Mouse (Mus musculus) splenic B cell, adult 2 months (primary cell): ENCODE data around the gene Zc2hc1b.

Source experiments
- DNase-seq: peaks from one replicate; pipeline ENCODE4 v3.0.0-alpha.2; 2011; ENCODE audit warnings: low read depth, low spot score
- H3K27me3 ChIP-seq: 2 replicates; pipeline ENCODE4 v1.6.1; 2012; ENCODE audit warnings: mild to moderate bottlenecking, low read length, moderate library complexity, mixed read lengths; ENCODE audit not compliant: control insufficient read depth, poor library complexity, insufficient read depth, severe bottlenecking
- H3K36me3 ChIP-seq: 2 replicates; pipeline ENCODE4 v1.6.1; 2012; ENCODE audit warnings: mild to moderate bottlenecking, low read length, moderate library complexity, mixed read lengths; ENCODE audit not compliant: control insufficient read depth, poor library complexity, insufficient read depth, severe bottlenecking

The Zc2hc1b gene

DNA sequence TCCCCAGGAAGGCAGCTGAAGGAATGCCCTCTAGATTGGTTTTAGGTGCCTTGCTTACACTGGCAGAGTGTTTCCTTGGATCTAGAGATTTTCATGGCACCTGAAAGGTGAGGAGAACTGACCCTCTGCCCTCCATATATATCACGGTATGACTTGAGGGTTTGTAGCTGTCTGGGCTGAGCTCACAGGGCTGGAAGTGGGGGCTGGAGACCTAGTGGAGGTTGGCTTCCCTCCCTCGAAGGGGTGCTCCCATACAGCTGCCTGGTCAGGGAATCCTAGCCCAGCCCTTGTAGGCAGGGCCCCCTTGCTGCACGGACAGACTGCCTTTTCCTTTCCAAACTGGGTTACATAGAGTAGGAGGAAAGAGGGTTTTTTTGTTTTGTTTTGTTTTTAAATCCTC, 65.0 kb downstream of the Zc2hc1b start:
- Histone ChIP-seq H3K36me3 (no peaks in the 10 kb centered on the region), H3K27me3 (no peaks in the 10 kb centered on the region)
- no peak for DNase-seq

DNA sequence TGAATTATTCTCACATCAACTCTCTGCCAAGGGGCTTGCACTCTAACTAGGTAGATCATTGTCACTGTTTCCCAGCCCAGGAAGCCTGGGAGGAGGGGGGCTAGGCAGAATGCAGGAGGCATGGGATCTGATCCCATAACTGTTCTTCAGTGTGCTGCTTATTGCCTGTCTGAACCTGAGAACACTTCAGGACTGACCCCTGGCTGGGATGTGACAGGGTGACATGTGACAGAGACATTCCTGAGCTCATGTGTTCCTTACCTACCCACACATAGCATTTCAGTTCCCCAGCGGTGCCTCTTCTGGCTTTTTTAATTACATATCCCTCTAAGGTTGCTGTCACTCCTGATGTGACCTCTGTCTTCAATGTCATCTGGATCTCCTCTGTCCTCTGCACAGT, 68.0 kb downstream of the Zc2hc1b start:
- H3K27me3 ChIP-seq, result no peaks in the 10 kb centered on the region
- no peak for DNase-seq
- H3K36me3 ChIP-seq, result no peaks in the 10 kb centered on the region

DNA sequence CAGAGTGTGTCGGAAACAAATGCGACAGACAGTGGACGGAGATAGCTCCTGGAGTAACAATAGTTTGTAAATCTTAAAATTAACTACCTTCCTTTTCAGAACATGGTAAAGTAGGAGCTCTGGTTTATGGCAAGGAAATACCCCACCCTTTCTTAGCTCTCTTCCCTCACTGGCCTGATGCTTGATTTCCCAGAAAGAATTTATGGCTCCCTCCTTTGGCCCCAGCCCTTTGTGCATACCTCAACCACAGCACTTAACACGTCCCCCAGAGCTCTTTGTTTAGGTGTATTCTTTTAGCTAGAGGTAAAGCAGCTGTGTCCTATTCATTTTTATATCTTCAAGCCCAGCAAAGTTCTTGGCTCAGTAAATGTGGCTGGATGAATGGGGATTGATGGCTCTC, 69.0 kb downstream of the Zc2hc1b start:
- Histone ChIP-seq H3K27me3 (no peaks in the 10 kb centered on the region), H3K36me3 (no peaks in the 10 kb centered on the region)
- no peak for DNase-seq

DNA sequence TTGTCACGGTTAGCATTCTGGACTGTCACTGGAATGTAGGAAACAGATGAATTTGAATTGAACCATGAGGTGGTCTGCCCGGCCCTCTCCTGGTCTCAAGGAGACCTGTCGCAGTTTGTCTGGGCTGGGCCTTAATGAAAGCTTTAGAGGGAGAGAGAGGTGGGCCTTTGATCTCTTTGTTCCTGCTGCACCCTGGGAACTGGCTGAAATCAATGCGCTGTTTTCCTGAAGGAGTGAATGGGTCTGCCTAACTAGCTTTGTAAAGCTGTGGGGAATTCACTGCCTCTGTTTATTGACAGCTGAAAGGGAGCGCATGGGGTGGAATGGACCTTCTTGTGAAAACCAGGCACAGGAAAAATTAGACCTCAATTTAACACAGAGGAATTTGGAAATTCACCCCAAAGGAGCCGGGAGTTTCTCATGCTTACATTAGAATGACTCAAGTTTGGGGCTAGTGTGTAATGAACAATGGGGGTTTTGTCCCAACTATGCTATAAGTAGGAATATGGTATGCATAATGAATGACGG, 69.7 kb downstream of the Zc2hc1b start:
- no peak for DNase-seq
- Histone ChIP-seq H3K27me3 (no peaks in the 10 kb centered on the region), H3K36me3 (no peaks in the 10 kb centered on the region)

DNA sequence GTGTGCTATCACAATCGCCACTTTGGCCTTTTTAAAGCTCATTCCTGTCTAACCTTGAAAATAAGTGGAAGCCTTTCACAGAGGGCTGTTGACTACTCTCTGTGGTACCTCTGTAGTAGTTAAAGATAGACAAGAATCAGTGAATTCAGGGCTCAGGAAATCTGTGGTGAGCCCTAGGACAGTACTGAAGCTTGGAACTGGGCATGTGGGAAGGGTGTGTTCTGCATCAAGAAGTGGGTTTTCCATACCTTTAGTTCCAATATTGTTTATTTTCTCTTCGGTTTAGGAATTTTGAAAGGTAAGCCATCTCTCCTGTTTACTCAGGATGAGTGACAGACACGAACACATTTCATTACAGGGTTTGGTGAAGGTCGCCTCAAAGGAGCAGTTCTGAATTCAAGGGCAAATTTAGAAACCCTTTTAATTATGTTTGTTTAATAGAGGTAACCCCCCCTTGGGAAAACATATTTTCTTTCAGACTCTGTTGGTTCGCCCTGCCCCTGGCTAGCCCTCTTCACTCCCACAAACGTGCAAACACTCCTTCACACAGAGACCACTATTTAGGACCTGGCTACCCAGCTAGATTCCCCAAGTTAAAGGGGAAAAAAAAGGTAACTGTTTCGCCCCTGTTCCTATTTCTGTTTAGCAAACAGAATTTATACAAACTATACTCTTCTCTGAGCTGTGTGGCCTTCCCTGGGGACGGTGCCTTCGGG, 70.8 kb downstream of the Zc2hc1b start:
- no peak for DNase-seq
- Histone ChIP-seq H3K36me3 (no peaks in the 10 kb centered on the region), H3K27me3 (no peaks in the 10 kb centered on the region)

DNA sequence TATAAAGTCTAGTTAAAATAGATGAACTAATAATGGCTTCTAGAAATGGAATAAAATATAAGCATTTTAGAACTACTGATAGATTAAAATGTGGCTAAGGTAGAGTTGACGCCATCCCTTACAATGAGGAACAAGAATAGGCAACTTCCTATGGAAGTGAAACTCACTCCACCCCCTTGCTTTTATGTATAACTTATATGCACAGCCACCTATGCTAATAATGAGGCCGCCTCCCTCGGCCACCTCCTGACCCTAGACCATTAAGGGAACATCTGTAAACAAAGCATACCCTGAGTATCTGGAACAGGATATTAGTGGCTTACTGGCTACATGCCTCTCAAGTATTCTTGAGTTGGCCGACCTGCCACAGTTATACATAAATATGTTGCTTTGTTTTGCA, 74.0 kb downstream of the Zc2hc1b start:
- Histone ChIP-seq H3K27me3 (no peaks in the 10 kb centered on the region), H3K36me3 (no peaks in the 10 kb centered on the region)
- peak; percentile 61 for DNase-seq

DNA sequence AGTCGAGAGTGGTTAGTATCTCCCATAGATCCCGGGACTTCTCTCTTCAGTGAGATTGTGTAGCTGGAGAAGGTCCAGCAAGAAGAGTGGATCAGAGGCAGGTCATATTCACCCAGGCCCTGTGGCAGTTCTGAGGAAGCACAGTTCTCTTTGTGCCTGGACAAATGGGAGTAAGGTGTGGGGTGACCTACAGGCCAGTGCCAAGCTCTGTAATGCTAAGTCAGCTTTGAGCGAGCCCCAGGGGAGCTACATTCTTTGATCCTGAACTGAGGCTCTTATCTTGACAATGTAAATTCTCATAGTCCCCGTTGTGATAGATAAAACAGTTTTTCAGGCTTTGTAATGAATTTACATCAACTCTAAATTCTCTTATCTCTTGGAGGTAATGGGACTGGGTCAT, 75.5 kb downstream of the Zc2hc1b start:
- Histone ChIP-seq H3K27me3 (no peaks in the 10 kb centered on the region), H3K36me3 (no peaks in the 10 kb centered on the region)
- no peak for DNase-seq

DNA sequence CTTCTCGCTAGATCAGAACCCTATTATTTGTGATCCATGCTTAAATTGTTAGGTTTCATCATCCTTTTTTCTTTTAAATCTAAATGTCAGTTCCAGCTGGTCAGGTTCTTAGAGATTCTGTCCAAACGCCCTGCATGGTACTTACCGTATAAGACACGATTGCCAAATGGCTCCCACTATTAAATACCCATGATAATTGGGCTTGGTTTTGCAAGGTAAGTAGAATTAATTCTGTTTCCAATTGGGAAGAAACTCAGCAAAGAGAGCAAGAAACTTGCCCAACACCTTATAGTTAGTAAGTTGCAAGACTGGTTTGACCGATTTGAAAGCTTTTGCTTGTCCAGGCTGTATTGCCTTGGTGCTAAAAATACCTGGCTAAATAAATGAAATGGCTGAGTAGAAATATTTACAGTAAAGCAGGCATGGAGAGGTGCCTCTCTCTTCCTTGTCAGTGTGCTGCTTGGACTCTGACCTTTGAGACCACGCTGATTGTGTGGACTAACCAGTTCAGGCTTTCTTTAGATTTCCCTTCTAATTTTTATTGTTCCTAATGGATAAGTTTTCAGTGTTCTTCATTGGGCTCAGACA, 77.7 kb downstream of the Zc2hc1b start:
- no peak for DNase-seq

More for the DNA sequence above, 77.7 kb downstream of the Zc2hc1b start:
- H3K27me3 ChIP-seq, result no peaks in the 10 kb centered on the region
- H3K36me3 ChIP-seq, result no peaks in the 10 kb centered on the region
